Mouse (Mus musculus) olfactory bulb, adult 2 months (tissue): ENCODE data around the gene Gm17334.

Source experiments
- CTCF ChIP-seq: fragments of 200-500 bp; IDR thresholded peaks from 2 replicates; pipeline ENCODE4 v1.5.1; 2012; ENCODE audit warnings: low read depth, mild to moderate bottlenecking, low read length, moderate library complexity; ENCODE audit not compliant: insufficient read depth
- POLR2A ChIP-seq: fragments of 200-500 bp; IDR thresholded peaks from 2 replicates; pipeline ENCODE4 v1.6.1; 2012; ENCODE audit warnings: mild to moderate bottlenecking, low read depth, low read length, moderate library complexity; ENCODE audit not compliant: insufficient read depth

DNA sequence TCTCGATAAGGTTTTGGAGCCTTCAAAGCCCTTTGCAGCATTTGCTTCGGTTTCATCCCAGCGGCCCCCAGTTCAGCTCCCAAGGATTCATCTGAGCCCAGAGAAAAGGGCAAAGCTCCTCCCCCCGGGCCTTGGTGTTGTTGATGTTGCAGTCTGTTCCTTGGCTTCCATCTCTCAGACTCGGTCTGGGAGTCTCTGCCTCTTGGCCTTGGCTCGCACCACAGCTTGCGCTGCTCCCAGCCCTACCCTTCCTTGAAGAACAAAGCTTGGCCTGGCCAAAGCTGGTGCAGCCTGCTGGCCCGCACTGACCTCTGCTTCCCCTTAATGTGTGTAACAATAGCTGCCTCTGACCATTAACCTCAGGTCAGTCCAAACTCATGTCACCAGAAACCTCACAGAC lies 15.2 kb upstream of the Gm17334 start:
- TF ChIP-seq CTCF = no peak
- no peak for TF ChIP-seq POLR2A
